Mouse (Mus musculus): ENCODE measurements around the gene Fbln2.

GRCm38 (mm10) chr6:91284521-91285449 lies 72.5 kb downstream of the Fbln2 start:
- TF ChIP-seq CTCF (IDR thresholded peaks at IDR 0.05; ENCODE audit: borderline replicate concordance, insufficient read depth, low read length) (no peak), POLR2A (IDR thresholded peaks at IDR 0.05; ENCODE audit: low read depth, low read length) (no peak)
